Comparison of ENCODE assay signal across 8 mouse cellular contexts in genomic region chr3:108722036-108722872, GRCm38 (mm10). TPM values are rescaled to one million over a fixed set of nuclear protein-coding genes. Genes with fewer than 3 reads are reported as not detected.
DNase-seq lines count a peak whose midpoint lies in the region; TF ChIP-seq lines count a peak whose summit lies in the region.

Gene Gpsm2 (minus strand): TSS chr3:108722309.

- peaks cover 59% of the 10 kb centered on the region for H3K27me3 ChIP-seq in megakaryocyte, embryonic 14.5 days (replicated peaks)

- H3K4me1 ChIP-seq in megakaryocyte, embryonic 14.5 days = peaks cover 54% of the 10 kb centered on the region

- H3K4me3 ChIP-seq in gastrocnemius, adult 2 months = peak within 1 kb of the TSS; percentile 83
- H3K4me3 ChIP-seq in megakaryocyte, embryonic 14.5 days (replicated peaks) = peak within 1 kb of the TSS; percentile 94

- H3K9me3 ChIP-seq in megakaryocyte, embryonic 14.5 days = peaks cover 18% of the 10 kb centered on the region

- peak within 1 kb of the TSS; percentile 69 for H3K27ac ChIP-seq in gastrocnemius, adult 2 months

- DNase-seq in WW6 (ENCODE audit: low read depth, low spot score) = peak; percentile 92
- peak; percentile 92 to 96 for DNase-seq in cerebellum, postnatal 4 days (ENCODE audit: low spot score in 2 of 2)
- peak; percentile 97 for DNase-seq in gastrocnemius, adult 2 months
- peak; percentile 88 for DNase-seq in hindlimb bud, embryonic 11.5 days (ENCODE audit: extremely low spot score, low read depth, low spot score)
- DNase-seq in left cerebral cortex, adult 8-10 months (ENCODE audit: low spot score in 2 of 2) = peak; percentile 88 to 92
- DNase-seq in right cerebral cortex, postnatal 10 days (ENCODE audit: low spot score in 2 of 2) = peak; percentile 98
- peak; percentile 96 for DNase-seq in urinary bladder, postnatal 25 days (ENCODE audit: low spot score)

- TF ChIP-seq CTCF in gastrocnemius, adult 2 months (IDR thresholded peaks at IDR 0.05) = no peak

- H3K36me3 ChIP-seq in megakaryocyte, embryonic 14.5 days (replicated peaks; ENCODE audit: low read length) = no peaks in the 10 kb centered on the region

- intact Hi-C loops in gastrocnemius, adult 2 months (cut with DNase I) = loop anchor here (5.0 kb wide), 1 partner anchor 50 kb away; no protein-coding TSS in a partner anchor

RNA-seq across cellular contexts. Expression of gene Gpsm2, which starts in this region (rescaled TPM):
- 1 to 10 TPM in 1 of 2 experiments, under 1 TPM in 1; 0.86 to 1.1 TPM for total RNA-seq in gastrocnemius, adult 2 months (2021)
- total RNA-seq in left cerebral cortex, adult 8-10 months (2022) = 10 to 100 TPM; 10.5 to 14.6 (median 10.7) TPM
- 1.3 and 2.2 TPM in 2 replicates for polyA plus RNA-seq in megakaryocyte, embryonic 14.5 days (2012; ENCODE audit: insufficient read depth, low replicate concordance)

Comparison
In these comparisons a context has a peak if more than half of its experiments do, and no peak if none do; other contexts are left out.
1. Peak in every context shown above with its lines: DNase-seq, H3K4me3 ChIP-seq and H3K27ac ChIP-seq.
2. RNA of gene Gpsm2 (total RNA-seq): 10.5 to 14.6 TPM in left cerebral cortex, adult 8-10 months; 0.86 to 1.1 TPM in gastrocnemius, adult 2 months; every median in the first group is over 4 times any median in the second.